Mouse (Mus musculus) granulocyte monocyte progenitor cell, adult 5-6 weeks (primary cell): ENCODE results near the gene Cst10. TPM values are rescaled to one million over a fixed set of nuclear protein-coding genes. Genes with fewer than 3 reads are reported as not detected.
A peak's percentile ranks its signal among the peaks of the same experiment; 100 is the strongest.

Experiments
- ATAC-seq: replicated peaks from 2 replicates; pipeline ENCODE4 v1.8.0; 2016; ENCODE audit warnings: mild to moderate bottlenecking, moderate TSS enrichment, inconsistent platforms; ENCODE audit not compliant: poor library complexity, severe bottlenecking
- total RNA-seq, 2 experiments: library from RNA; stranded (forward) in 1 of 2; stranded (reverse) in 1 of 2; fragments of 200-712, 200-1000 nt in 1 of 2; fragments of >200 nt in 1 of 2; fragmentation: Nextera tagmentation in 1 of 2; gene quantifications; 2 replicates each; pipeline ENCODE4 v1.2.3; 2014 to 2017

Cst10 gene
- total RNA-seq (2014; fragmentation: Nextera tagmentation) (not detected in 2 replicates), total RNA-seq (2017) (not detected in 2 replicates)

DNA sequence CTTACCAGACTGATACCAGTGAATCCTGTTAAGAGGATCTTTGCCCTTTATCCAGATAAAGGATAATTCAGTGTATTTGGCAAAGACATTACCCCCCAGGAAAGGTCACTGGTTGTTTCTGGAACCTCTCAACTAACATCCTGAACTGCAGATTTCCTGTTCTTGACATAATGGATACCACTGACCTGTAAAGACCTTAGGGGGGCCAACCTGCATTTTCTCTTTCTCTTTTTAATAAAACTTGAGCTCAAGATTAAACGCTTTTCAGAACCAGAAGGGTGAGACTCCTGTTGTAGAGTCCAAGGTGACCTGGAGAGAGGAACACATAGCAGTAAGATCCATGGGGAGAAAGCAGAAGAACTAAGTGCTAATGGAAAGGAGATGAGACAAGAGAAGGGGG is at the start of gene Cst10:
Cst10 (plus strand) TSS at position 301 of the 400 bp plus-strand sequence.
- no peak for ATAC-seq

DNA sequence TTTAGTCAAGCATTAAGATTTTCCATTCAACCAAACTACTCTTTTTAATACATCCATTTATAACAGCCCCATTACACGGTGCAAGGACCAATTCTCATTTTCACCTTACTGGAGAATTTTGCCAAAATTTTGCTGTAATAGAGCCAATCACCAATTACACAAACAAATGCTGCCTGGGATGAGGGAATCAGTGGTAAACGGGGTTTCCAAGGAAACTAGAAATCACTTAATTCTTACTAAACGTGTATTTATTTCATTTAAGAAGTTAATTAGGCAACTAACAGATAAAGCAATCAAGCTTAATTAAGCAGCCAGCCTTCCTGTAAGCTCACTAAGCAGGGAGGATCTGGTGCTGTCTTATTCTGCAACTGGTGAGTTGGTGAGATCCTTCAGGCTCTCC is 11.9 kb upstream of the Cst10 start:
- ATAC-seq, result no peak

DNA sequence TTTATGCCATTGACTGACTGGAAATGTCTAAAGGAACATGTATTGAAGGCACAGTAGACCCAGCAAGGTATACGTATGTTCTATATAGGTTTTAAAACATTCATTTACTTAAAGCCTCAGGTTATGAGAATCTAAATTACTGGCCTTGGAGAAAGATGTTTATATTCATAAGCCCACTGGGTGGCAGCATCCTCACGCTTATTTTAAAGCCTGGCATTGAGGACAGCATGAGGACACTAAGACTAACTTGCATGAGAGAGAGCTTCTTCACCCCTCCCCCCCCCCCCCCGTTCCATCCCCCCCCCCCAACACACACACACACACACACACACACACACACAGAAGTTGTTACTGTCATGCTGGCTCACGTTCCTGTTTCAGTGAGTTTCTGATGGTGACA is 17.7 kb downstream of the Cst10 start:
- 0 out of 2 replicates have a peak, but pooled peaks have one; percentile 35 for ATAC-seq
